Mouse (Mus musculus) forebrain, embryonic 11.5 days (tissue): ENCODE results near the gene Slc15a2. TPM values are rescaled to one million over a fixed set of nuclear protein-coding genes. Genes with fewer than 3 reads are reported as not detected.
A peak's percentile ranks its signal among the peaks of the same experiment; 100 is the strongest.

Experiments
- ATAC-seq: fragments of 200-750 bp; cut with Nextera tagmentation; replicated peaks from 2 replicates; pipeline ENCODE4 v1.8.0; 2017; ENCODE audit warnings: moderate TSS enrichment; ENCODE audit not compliant: low FRiP score
- DNase-seq: peaks from one replicate; pipeline ENCODE4 v3.0.0-alpha.2; 2017; ENCODE audit warnings: low spot score
- H3K27ac ChIP-seq: fragments of 300-500 bp; sonication (generic); 2 replicates; pipeline ENCODE4 v1.5.1; 2014; ENCODE audit warnings: low read depth, low read length
- H3K27me3 ChIP-seq: fragments of 300-500 bp; sonication (generic); 2 replicates; pipeline ENCODE4 v1.6.1; 2014; ENCODE audit warnings: mild to moderate bottlenecking, low read length, mixed read lengths; ENCODE audit not compliant: control insufficient read depth, insufficient read depth
- H3K36me3 ChIP-seq: fragments of 300-500 bp; sonication (generic); 2 replicates; pipeline ENCODE4 v1.6.1; 2014; ENCODE audit warnings: mild to moderate bottlenecking, low read length, moderate library complexity, mixed read lengths; ENCODE audit not compliant: control insufficient read depth, insufficient read depth
- H3K4me1 ChIP-seq: fragments of 300-500 bp; sonication (generic); replicated peaks from 2 replicates; pipeline ENCODE4 v1.6.1; 2014; ENCODE audit warnings: low read length, mixed read lengths; ENCODE audit not compliant: control insufficient read depth, insufficient read depth
- H3K4me2 ChIP-seq: fragments of 300-500 bp; sonication (generic); 2 replicates; pipeline ENCODE4 v1.6.1; 2014; ENCODE audit warnings: low read depth, mild to moderate bottlenecking, low read length, moderate library complexity, mixed read lengths; ENCODE audit not compliant: severe bottlenecking
- H3K4me3 ChIP-seq: fragments of 300-500 bp; sonication (generic); 2 replicates; pipeline ENCODE4 v1.5.1; 2014; ENCODE audit warnings: low read depth, low read length
- H3K9ac ChIP-seq: fragments of 300-500 bp; sonication (generic); 2 replicates; pipeline ENCODE4 v1.6.1; 2014; ENCODE audit warnings: low read length
- H3K9me3 ChIP-seq: fragments of 300-500 bp; sonication (generic); 2 replicates; pipeline ENCODE4 v1.6.1; 2016; ENCODE audit warnings: low read length, mixed read lengths; ENCODE audit not compliant: control insufficient read depth
- WGBS: fragments of 180-500 bp; shearing (Covaris S2); extraction: QIAGEN DNeasy Blood & Tissue Kit; methylation state at CpG from one replicate; pipeline ENCODE4 v1.1.7; 2014; 5-methylcytosine and 5-hydroxymethylcytosine counted together
- polyA plus RNA-seq: library from polyadenylated mRNA; unstranded; fragments of >200 nt; fragmentation: Nextera tagmentation; extraction: Ambion mirVana; gene quantifications from 2 replicates; pipeline ENCODE4 v1.2.1, GENCODE M21; 2014

Slc15a2 gene
- polyA plus RNA-seq, 1 experiment from 2014 or later, result 1.8 TPM

- peaks cover 3% of the 10 kb centered on the region; the same call in 1 of the 2 replicates for H3K4me1 ChIP-seq
- H3K9ac ChIP-seq, result no peak overlapping the region
- H3K4me2 ChIP-seq, result no peak overlapping the region
- H3K27me3 ChIP-seq, result no peaks in the 10 kb centered on the region
- H3K4me3 ChIP-seq, result no peak overlapping the region
- no peaks in the 10 kb centered on the region for H3K36me3 ChIP-seq
- DNase-seq, result no peak
- no peak overlapping the region for H3K27ac ChIP-seq
- H3K9me3 ChIP-seq, result no peaks in the 10 kb centered on the region
- 0 out of 2 replicates have a peak, but pooled peaks have one; percentile 7 for ATAC-seq
These were observed 32.2 kb upstream of the Slc15a2 start for GRCm38 (mm10) chr16:36816916-36817315.

DNA sequence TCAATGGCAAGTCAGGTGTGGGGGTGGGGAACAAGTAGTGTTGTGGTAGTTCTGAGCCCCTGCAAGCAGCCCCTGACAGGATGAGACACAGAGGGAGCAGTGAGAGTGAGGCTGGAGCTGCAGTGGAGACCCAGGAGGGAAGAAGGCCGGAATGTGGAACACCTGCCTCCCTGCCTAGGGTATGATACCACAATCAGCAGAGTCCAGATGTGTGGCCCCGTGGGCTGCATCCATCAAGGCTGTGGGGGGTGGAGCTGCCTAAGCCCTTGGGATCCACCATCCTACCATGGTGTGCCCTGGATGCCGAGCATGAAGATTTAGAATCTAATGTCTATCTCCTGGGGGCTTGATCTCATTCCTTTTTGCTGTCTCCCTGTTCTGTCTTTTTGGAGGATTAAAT is 28.9 kb upstream of the Slc15a2 start:
- DNase-seq (no peak), ATAC-seq (no peak)
- Histone ChIP-seq H3K36me3 (no peaks in the 10 kb centered on the region), H3K27ac (no peak overlapping the region), H3K27me3 (no peaks in the 10 kb centered on the region), H3K4me3 (no peak overlapping the region), H3K4me2 (no peak overlapping the region), H3K4me1 (no peaks in the 10 kb centered on the region), H3K9me3 (no peaks in the 10 kb centered on the region), H3K9ac (no peak overlapping the region)
- 75% methylated on average over 3 of the region's 3 CpGs for WGBS

GRCm38 (mm10) chr16:36808616-36809015 is 23.9 kb upstream of the Slc15a2 start:
- WGBS, result 86% methylated on average over 3 of the region's 3 CpGs
- ATAC-seq, result no peak

DNA sequence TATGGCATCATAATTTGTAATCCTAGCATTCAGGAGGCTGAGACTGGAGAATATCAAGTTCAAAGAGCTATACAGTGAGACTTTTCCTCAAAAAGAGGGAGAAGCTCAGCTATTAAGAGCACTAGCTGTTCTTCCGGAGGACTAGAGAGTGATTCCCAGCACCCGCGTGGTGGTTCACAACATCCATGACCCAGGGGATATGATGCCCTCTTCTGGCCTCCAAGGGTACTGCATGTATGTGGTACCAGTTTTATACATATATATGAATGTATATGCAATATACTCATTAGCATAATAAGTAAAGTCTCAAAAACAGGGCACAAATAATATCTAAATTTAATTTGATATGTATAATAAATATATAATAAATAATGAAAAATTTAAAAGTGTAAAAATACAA is 17.6 kb upstream of the Slc15a2 start:
- Histone ChIP-seq H3K9ac (no peak overlapping the region), H3K4me1 (no peaks in the 10 kb centered on the region), H3K9me3 (no peaks in the 10 kb centered on the region; the same call in 1 of the 2 replicates), H3K36me3 (no peaks in the 10 kb centered on the region), H3K27me3 (no peaks in the 10 kb centered on the region), H3K27ac (no peak overlapping the region), H3K4me2 (no peak overlapping the region), H3K4me3 (no peak overlapping the region)
- no peak for ATAC-seq
- 83% methylated on average over 3 of the region's 3 CpGs for WGBS
- no peak for DNase-seq

More at GRCm38 (mm10) chr16:36808616-36809015, 23.9 kb upstream of the Slc15a2 start:
- H3K9me3 ChIP-seq, result no peaks in the 10 kb centered on the region
- H3K27ac ChIP-seq, result no peak overlapping the region
- no peak overlapping the region for H3K4me3 ChIP-seq
- H3K36me3 ChIP-seq, result no peaks in the 10 kb centered on the region
- no peaks in the 10 kb centered on the region for H3K4me1 ChIP-seq
- H3K4me2 ChIP-seq, result no peak overlapping the region
- DNase-seq, result no peak
- no peak overlapping the region for H3K9ac ChIP-seq
- H3K27me3 ChIP-seq, result no peaks in the 10 kb centered on the region

- Histone ChIP-seq H3K27me3 (no peaks in the 10 kb centered on the region), H3K4me1 (no peaks in the 10 kb centered on the region), H3K27ac (no peak overlapping the region), H3K9me3 (no peaks in the 10 kb centered on the region; the same call in 1 of the 2 replicates), H3K36me3 (no peaks in the 10 kb centered on the region), H3K4me3 (no peak overlapping the region), H3K4me2 (no peak overlapping the region), H3K9ac (no peak overlapping the region)
- ATAC-seq (no peak), DNase-seq (no peak)
- WGBS, result 93% methylated on average over 2 of the region's 2 CpGs
These were observed 13.6 kb upstream of the Slc15a2 start for GRCm38 (mm10) chr16:36798334-36798733.

- no peak for ATAC-seq
These were observed 10.2 kb upstream of the Slc15a2 start for GRCm38 (mm10) chr16:36794976-36795375.

DNA sequence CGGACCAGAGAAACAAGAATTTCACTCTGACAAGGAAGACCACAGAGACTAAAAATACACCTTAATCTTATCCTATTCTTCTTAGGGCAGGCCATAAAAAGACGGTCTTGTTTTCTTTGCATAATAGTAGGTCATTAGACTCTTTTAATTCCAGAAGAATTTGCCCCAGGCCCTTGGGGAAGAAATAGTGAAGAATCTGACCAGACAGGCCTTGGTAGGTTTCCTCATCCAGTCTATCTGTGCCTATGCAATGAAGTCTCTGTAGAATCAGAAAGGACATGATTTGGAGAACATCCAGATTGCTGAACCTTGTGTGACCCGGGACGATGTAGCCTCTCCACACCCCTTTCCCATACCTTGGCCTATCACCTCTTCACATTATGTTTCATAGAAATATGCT is 5.4 kb upstream of the Slc15a2 start:
- no peaks in the 10 kb centered on the region for H3K36me3 ChIP-seq
- no peak overlapping the region for H3K4me3 ChIP-seq
- ATAC-seq (no peak), DNase-seq (no peak)
- H3K27me3 ChIP-seq, result no peaks in the 10 kb centered on the region
- no peaks in the 10 kb centered on the region for H3K4me1 ChIP-seq
- H3K9ac ChIP-seq, result no peak overlapping the region
- H3K4me2 ChIP-seq, result no peak overlapping the region
- H3K9me3 ChIP-seq, result no peaks in the 10 kb centered on the region
- WGBS, result 93% methylated on average over 4 of the region's 4 CpGs
- H3K27ac ChIP-seq, result no peak overlapping the region

More at GRCm38 (mm10) chr16:36794976-36795375, 10.2 kb upstream of the Slc15a2 start:
- Histone ChIP-seq H3K9ac (no peak overlapping the region), H3K9me3 (no peaks in the 10 kb centered on the region), H3K27me3 (no peaks in the 10 kb centered on the region), H3K4me1 (no peaks in the 10 kb centered on the region), H3K4me3 (no peak overlapping the region), H3K4me2 (no peak overlapping the region), H3K27ac (no peak overlapping the region), H3K36me3 (no peaks in the 10 kb centered on the region)
- DNase-seq, result no peak
- WGBS, result 88% methylated on average over 2 of the region's 2 CpGs

DNA sequence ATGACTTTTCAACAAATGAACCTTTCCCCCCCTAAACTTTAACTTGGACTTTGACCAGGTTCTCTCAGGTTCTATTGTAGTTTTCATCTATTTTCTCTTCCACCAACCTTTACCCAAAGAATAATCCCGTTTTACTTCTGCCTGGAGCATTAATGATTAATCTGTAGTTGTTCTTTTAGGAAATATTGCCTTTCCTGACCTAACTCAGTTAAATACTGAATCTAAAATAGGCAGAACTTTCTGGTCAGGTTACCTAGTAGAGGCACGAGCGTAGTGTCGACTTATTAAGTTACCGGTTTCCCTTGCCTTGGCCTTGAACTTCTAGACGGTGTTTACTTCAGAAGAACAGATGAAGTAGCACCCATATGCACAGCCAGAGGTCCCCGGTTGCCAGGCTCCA is 1.7 kb upstream of the Slc15a2 start:
- no peaks in the 10 kb centered on the region for H3K4me1 ChIP-seq
- no peak overlapping the region for H3K27ac ChIP-seq
- H3K9me3 ChIP-seq, result no peaks in the 10 kb centered on the region
- no peak overlapping the region for H3K4me2 ChIP-seq
- H3K9ac ChIP-seq, result no peak overlapping the region
- no peak overlapping the region for H3K4me3 ChIP-seq
- 90% methylated on average over 7 of the region's 7 CpGs for WGBS
- no peak for DNase-seq
- no peaks in the 10 kb centered on the region for H3K27me3 ChIP-seq
- ATAC-seq, result no peak
- H3K36me3 ChIP-seq, result no peaks in the 10 kb centered on the region

- no peaks in the 10 kb centered on the region for H3K9me3 ChIP-seq
- H3K4me1 ChIP-seq, result no peaks in the 10 kb centered on the region
- no peak overlapping the region for H3K4me3 ChIP-seq
- DNase-seq (no peak), ATAC-seq (no peak)
- no peak overlapping the region for H3K4me2 ChIP-seq
- H3K27ac ChIP-seq, result no peak overlapping the region
- no peak overlapping the region for H3K9ac ChIP-seq
- no peaks in the 10 kb centered on the region for H3K27me3 ChIP-seq
- no peaks in the 10 kb centered on the region for H3K36me3 ChIP-seq
- WGBS, result 95% methylated on average over 2 of the region's 2 CpGs
These were observed 616 bp downstream of the Slc15a2 start for GRCm38 (mm10) chr16:36784146-36784545.
